Mouse (Mus musculus) erythroid progenitor cell, adult 5-6 weeks (primary cell): Measurements from ENCODE around the gene Cdc45. TPM values are rescaled to one million over a fixed set of nuclear protein-coding genes. Genes with fewer than 3 reads are reported as not detected.
"Not testable (repeated sequence)": the region's sequence is repeated elsewhere in the genome, so short reads cannot be mapped to it uniquely, and the experiment has no call there.

Experiments
- ATAC-seq: replicated peaks from 2 replicates; pipeline ENCODE4 v1.8.0; 2016; ENCODE audit warnings: moderate number of reproducible peaks, mild to moderate bottlenecking, moderate TSS enrichment, inconsistent platforms; ENCODE audit not compliant: poor library complexity, low FRiP score, severe bottlenecking
- total RNA-seq, 2 experiments: library from RNA; stranded (forward) in 1 of 2; stranded (reverse) in 1 of 2; fragments of 150-400 nt in 1 of 2; fragments of 186-747, 209-891 nt in 1 of 2; gene quantifications; 2 replicates each; pipeline versions ENCODE4 v1.2.3 to v1.2.4; 2015 to 2017; ENCODE audit warnings: low replicate concordance in 2 of 2

Gene Cdc45
- total RNA-seq (2015; ENCODE audit: low replicate concordance) (66.7 and 83.3 TPM in 2 replicates), total RNA-seq (2017; ENCODE audit: low replicate concordance) (61.0 and 72.0 TPM in 2 replicates)

GRCm38 (mm10) chr16:18811468-18812384 lies at the start of gene Cdc45, which contains the start of gene Ufd1:
Cdc45 (minus strand) TSS chr16:18811987.
Ufd1 (plus strand) TSS chr16:18811779.
- peak; percentile 90 for ATAC-seq

- ATAC-seq, result no peak
These were observed 48.4 kb upstream of the Cdc45 start for GRCm38 (mm10) chr16:18860186-18860585.

GRCm38 (mm10) chr16:18858551-18858950 lies 46.8 kb upstream of the Cdc45 start:
- ATAC-seq, result peak; percentile 61

- not testable (repeated sequence) for ATAC-seq
These were observed 37.9 kb upstream of the Cdc45 start for GRCm38 (mm10) chr16:18849521-18850190.

- no peak for ATAC-seq
These were observed 34.6 kb upstream of the Cdc45 start for GRCm38 (mm10) chr16:18846301-18846820.

GRCm38 (mm10) chr16:18838346-18838745 lies 26.6 kb upstream of the Cdc45 start:
- no peak for ATAC-seq

GRCm38 (mm10) chr16:18836468-18837208 lies 24.9 kb upstream of the Cdc45 start, which contains the start of the genes 2510002D24Rik and Gm28539:
2510002D24Rik (plus strand) TSS chr16:18836578.
Gm28539 (plus strand) TSS chr16:18836584.
- peak; percentile 93 for ATAC-seq

- ATAC-seq, result no peak
These were observed 24.3 kb upstream of the Cdc45 start for GRCm38 (mm10) chr16:18836073-18836467.

GRCm38 (mm10) chr16:18833486-18833885 lies 21.7 kb upstream of the Cdc45 start:
- no peak for ATAC-seq

- ATAC-seq, result no peak
These were observed 17.3 kb upstream of the Cdc45 start for GRCm38 (mm10) chr16:18829102-18829501.

GRCm38 (mm10) chr16:18828630-18829029 lies 16.8 kb upstream of the Cdc45 start:
- ATAC-seq, result no peak

- ATAC-seq, result no peak
These were observed 11.1 kb upstream of the Cdc45 start for GRCm38 (mm10) chr16:18822925-18823324.

GRCm38 (mm10) chr16:18822356-18822755 lies 10.6 kb upstream of the Cdc45 start:
- no peak for ATAC-seq

GRCm38 (mm10) chr16:18812385-18812910 lies 661 bp upstream of the Cdc45 start:
- ATAC-seq, result peak; percentile 54

GRCm38 (mm10) chr16:18811032-18811431 lies 755 bp downstream of the Cdc45 start:
- peak; percentile 40 for ATAC-seq

- no peak for ATAC-seq
These were observed 2.8 kb downstream of the Cdc45 start for GRCm38 (mm10) chr16:18809001-18809400.

- ATAC-seq, result no peak
These were observed 6.0 kb downstream of the Cdc45 start for GRCm38 (mm10) chr16:18805746-18806145.

- no peak for ATAC-seq
These were observed 12.9 kb downstream of the Cdc45 start for GRCm38 (mm10) chr16:18798841-18799240.

GRCm38 (mm10) chr16:18798151-18798550 lies 13.6 kb downstream of the Cdc45 start:
- no peak for ATAC-seq
